Mouse (Mus musculus) T-helper 17 cell (primary cell): ENCODE data around the gene Phactr4.

Experiments
- in situ Hi-C, 2 experiments: fragments of 300-600 bp; cut with MboI, MseI; formaldehyde crosslinking; loops; 1 replicate in 1 of 2; 2 replicates in 1 of 2; pipeline ENCODE4 v1.15.1; 2025; ENCODE audit warnings: high pct_unique_total_duplicates in 2 of 2

Phactr4 gene

DNA sequence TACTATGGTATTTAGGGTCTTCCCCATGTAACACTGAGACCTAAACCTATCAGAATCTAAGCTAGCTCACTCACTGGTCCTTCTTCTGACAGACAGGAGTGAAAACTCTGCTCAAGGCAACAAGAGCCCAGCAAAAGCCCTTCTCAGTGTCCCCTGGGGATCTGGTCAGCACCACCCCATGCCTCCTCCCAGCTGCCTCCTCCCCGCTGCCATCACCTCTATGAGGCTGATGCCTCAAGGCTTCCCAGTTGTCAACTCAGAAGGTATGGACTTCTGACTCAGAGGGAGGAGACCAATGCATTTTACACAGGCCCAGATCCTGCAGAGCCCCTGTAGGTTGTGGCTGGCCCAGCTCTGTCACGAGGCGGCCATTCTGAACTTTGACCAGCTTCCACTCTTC, 80.8 kb downstream of the Phactr4 start:
- in situ Hi-C loops, result loop anchor here in 1 of 2 experiments (25.0 kb wide), 1 partner anchor 1446 kb away; no protein-coding TSS in a partner anchor

GRCm38 (mm10) chr4:132338943-132339342, 83.3 kb downstream of the Phactr4 start:
- in situ Hi-C loops, result loop anchor here in 1 of 2 experiments (25.0 kb wide), 1 partner anchor 1448 kb away; no protein-coding TSS in a partner anchor

DNA sequence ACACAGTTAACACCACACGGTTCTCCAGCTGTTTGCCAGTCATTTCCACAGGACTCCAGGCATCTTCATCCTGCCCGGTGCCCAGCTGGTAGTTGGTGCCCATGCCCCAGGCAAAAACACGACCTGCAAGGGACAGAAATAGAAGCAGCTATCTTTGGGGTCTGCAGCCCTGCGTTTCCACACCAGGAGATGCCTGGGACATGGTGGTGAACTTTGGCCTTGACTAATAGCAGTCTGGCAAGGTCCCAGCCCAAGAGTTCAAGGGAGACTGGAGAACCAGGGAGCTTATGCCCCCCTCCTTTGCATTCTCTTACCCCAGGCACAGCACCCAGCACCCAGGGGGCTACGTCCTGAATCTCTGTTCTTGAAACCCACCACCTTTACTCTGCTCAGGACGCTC, 89.4 kb downstream of the Phactr4 start:
- in situ Hi-C loops, result loop anchor here in 1 of 2 experiments (25.0 kb wide), 1 partner anchor 1454 kb away; no protein-coding TSS in a partner anchor

DNA sequence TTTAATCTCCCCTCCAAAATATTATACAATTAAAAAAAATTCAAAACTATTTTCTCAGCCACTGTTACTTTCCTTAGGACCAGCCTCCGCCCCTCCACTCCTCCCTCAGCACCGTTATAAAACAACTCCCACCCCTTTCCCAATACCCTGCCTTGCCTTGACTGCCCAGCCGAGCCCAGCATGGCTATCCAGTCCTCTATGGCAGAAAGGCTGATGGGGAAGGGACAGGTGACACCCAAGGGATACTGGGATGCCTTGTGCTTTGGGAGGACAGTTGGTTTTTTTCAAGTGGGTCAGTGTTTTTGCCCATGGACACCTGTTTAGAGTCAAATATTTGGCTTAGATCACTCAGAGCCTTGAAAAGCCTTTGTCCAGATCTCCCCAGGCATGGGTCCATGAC, 90.3 kb downstream of the Phactr4 start:
- in situ Hi-C loops, result loop anchor here in 1 of 2 experiments (25.0 kb wide), 1 partner anchor 1455 kb away; no protein-coding TSS in a partner anchor

GRCm38 (mm10) chr4:132329835-132330354, 92.4 kb downstream of the Phactr4 start:
- in situ Hi-C loops, result loop anchor here in 1 of 2 experiments (25.0 kb wide), 1 partner anchor 1457 kb away; no protein-coding TSS in a partner anchor

DNA sequence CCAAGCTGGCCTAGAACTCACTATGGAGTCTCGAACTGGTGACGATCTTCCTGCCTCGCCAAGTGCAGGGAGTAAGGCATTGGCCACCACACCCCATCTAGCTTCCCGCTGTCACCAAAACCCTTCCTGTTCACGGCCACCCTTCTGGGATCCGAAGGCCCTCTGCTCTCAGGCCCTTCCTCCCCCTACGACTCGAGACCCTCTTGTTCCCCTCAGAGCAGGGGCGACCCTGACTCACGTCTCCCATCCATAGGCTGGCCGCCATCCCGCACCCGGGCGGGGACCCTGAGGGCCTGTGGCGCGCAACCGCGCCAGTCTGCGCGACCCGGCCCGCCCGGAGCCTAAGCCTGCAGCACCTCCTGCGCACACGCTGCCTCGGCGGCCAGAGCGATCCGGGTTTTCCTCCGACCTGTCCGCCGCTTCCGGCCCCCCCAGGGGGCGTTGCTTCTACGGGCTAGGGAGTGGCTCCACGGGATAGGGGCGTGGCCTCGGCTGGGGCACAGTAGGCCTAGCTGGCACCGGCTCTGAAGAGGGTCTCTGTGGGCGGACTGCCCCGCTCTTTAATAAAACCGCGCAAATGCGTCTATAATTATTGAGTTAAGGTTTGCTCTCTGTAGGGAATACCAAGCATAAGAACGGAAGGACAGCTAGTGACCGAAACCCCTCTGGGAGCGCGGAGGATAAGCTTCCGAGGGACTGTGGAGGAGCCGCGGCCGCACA, 93.0 kb downstream of the Phactr4 start, which contains the start of gene Trnau1ap:
Gene Trnau1ap, minus strand, starts transcription at position 424 of the 720 bp plus-strand sequence.
- in situ Hi-C loops, result loop anchor here in 1 of 2 experiments (25.0 kb wide), 1 partner anchor 1458 kb away; no protein-coding TSS in a partner anchor

- in situ Hi-C loops, result loop anchor here in 1 of 2 experiments (25.0 kb wide), 1 partner anchor 1459 kb away; no protein-coding TSS in a partner anchor
Measured at GRCm38 (mm10) chr4:132328391-132328982, 93.8 kb downstream of the Phactr4 start.

GRCm38 (mm10) chr4:132326481-132326880, 95.8 kb downstream of the Phactr4 start:
- in situ Hi-C loops, result loop anchor here in 1 of 2 experiments (25.0 kb wide), 1 partner anchor 1461 kb away; no protein-coding TSS in a partner anchor

DNA sequence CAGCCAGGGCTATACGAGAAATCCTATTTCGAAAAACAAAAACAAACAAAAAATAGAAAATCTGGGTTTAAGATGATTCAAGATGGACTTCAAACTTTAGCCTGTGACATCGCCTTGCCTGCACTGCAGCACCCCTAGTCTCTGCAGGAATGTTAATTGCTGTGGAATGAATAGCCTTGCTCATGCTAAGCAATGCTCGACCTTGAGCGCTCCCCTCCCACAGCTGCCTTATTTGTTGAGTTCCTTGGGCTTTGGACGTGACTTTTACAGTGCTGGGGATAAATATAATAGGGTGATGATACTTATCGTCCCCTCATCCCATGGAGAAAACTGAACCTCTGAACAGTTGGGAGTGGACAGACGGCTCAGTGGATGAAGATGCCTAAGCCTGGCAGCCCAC, 106.6 kb downstream of the Phactr4 start:
- in situ Hi-C loops, result no loop called here

DNA sequence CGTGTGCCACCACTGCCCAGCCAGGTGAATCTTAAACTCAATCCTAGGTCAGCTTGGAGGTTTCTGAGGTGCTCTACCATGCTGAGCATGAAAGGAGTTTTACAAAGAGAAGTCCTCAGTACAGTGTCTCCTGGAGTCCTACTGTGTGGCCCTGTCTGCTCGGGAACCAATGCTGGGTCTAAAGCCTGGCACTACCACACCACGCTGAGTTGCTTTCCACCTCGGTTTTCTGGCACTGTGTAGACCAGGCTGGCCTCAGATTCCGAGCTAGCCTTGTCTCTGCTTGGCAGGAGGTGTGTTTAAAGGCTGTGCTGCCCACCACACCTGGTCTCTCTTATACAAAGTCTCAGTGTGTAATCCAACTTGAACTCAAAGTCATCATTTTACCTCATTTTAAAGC, 109.7 kb downstream of the Phactr4 start:
- in situ Hi-C loops, result no loop called here

DNA sequence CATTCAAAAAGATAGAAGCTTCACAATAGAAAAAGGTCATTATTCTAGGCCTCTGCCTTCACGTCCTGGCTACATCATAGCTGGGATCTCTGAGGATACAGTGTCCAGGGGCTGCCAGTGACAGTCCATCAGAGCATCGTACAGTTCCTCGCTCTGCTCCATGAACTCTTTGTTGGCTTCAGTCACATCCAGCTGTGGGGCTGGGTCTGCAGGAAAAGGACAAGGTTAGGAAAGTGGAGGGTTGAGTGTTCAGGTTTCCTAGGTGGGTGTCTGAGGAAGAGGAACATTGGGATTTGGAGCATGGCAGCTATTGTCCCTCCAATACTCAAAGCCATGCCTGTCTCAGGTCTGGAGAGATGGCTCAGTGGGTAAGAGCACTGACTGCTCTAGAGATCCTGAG, 110.5 kb downstream of the Phactr4 start:
- in situ Hi-C loops, result no loop called here

GRCm38 (mm10) chr4:132311209-132311608, 111.1 kb downstream of the Phactr4 start:
- in situ Hi-C loops, result no loop called here

- in situ Hi-C loops, result no loop called here
Measured at GRCm38 (mm10) chr4:132309849-132310472, 112.3 kb downstream of the Phactr4 start.

DNA sequence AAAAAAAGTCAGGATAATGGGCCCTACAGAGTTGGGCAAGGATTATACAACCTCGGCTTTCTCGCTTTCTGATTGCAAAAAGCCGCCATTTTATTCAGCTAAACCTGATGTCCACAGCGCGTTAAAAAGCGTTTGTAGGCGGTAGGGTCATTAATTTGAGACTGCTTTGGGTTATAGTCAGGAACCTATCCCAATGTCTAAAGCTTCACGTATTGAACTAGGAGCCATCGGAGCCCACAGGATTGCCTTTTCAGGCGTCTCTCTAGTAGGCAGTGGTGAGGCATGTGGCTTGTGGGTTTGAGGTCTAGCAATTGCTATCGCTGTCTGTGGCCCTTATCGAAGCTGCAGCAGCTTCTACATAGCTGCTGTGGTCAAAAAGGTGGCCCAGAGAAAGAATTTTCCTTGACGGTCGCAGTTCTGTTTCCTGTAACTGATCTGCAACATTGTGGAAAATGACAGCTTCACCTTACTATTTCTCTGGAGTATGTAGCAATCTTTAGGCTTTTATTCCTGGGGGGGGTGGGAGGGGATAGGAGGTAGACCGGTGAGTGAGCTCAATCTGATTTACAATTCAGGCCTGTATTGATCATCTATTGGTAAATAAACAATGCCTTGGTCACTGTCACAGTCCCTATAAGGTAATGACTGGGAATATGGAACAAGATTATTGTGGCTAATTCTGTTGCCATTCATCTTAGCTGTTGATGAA, 113.0 kb downstream of the Phactr4 start:
- in situ Hi-C loops, result no loop called here

DNA sequence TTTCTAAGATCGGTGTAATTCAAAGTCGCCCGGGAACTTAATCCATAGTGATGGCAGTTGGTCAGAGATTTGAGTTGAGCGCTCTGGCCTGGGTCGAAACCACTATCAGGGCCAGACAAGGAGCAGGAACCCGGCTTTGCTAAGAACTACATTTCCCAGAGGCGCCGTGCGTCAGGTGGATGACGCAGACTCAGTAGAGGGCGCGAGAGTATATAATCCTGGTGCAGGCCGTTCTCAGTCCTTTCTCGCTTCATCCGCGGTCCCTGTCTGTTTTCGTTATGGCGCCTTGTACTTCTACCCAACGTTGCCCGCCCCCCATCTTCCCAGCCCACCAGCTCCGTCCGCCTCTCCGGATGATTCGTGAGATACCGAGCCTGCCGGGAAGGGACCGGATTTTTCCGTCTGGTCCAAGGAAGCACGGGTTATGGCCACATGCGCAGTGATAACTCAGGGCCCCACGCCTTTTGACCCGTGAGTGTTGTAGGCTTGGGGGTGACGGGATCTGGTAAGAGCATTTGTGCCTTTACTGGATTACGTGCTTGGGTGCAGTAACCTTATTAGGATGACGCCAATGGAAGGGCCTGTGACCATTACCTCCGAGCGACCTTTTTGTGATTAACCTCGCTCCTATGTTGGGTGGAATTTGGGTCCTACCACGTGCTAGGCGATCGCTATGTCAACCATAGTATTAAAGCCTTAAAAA, 113.7 kb downstream of the Phactr4 start:
- in situ Hi-C loops, result no loop called here

DNA sequence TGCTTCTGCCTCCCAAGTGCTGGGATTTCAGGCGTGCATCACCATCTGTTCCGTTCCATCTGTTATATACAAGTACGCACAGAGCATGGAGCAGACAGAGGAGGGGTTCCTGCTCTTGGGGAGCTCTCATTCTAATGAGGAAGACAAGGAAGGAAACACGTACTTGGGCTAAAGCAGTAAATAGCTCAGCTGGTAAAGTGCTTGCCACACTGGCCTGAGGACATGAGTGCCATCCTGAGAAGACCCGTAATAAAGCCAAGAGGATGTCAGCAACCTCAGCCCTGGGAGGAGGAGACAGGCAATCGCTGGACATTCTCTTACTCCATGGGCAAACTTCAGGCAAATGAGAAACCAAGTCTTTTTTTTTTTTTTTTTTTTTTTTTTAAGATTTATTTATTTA, 116.3 kb downstream of the Phactr4 start:
- in situ Hi-C loops, result no loop called here
